Mouse (Mus musculus) ovary, postnatal 36 days (tissue): ENCODE results near the gene Mup19.
A peak's percentile ranks its signal among the peaks of the same experiment; 100 is the strongest.
"Not testable (repeated sequence)": the region's sequence is repeated elsewhere in the genome, so short reads cannot be mapped to it uniquely, and the experiment has no call there.

Experiments
- DNase-seq: peaks from one replicate; pipeline ENCODE4 v3.0.0; 2022; ENCODE audit warnings: low spot score, mixed read lengths

The Mup19 gene

GRCm38 (mm10) chr4:61782169-61782568 is at the start of gene Mup19:
TSS of gene Mup19 (minus strand) at chr4:61782269.
- not testable (repeated sequence) for DNase-seq

DNA sequence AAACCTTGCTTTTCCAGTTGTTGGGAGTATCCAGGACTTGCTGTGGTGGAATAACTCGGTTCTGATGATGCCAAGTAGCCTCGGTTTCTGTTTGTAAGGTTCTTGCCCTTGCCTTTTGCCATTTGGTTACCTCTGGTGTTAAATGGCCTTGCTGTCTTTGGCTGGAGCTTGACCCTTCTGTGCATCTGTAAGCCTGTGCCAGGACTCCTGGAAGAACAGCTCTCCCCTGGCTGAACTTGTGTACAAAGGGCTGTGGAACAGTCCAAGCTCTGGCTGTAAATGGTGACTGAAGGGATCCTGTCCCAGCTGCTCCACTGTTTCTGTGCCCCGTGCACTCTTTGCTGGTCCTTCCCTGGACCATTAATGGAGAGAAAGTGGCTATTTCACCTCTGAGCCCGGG is 47.1 kb upstream of the Mup19 start:
- DNase-seq, result no peak

- DNase-seq, result no peak
Measured at GRCm38 (mm10) chr4:61823185-61823584, 41.1 kb upstream of the Mup19 start.

DNA sequence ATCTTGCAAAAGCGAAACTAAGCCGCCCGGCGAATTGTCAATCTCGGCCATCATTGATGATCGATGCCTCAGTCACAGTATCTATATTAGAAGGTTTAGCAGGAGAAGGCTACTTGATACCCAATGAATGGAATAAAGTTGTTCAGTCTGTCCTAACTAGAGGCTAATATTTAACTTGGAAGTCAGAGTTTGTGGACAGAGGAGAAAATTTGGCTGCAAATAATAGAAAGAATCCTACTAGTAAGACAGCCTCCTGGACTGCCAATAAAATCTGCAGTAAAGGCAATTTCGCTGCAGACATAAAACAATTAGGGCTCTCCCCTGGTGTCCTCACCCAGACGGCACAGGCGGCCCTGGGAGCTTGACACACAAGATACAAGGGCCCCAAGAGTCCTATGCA is 40.5 kb upstream of the Mup19 start:
- DNase-seq, result not testable (repeated sequence)

- no peak for DNase-seq
Measured at GRCm38 (mm10) chr4:61815602-61816001, 33.5 kb upstream of the Mup19 start.

- DNase-seq, result no peak
Measured at GRCm38 (mm10) chr4:61813435-61813834, 31.4 kb upstream of the Mup19 start.

- DNase-seq, result peak; percentile 31
Measured at GRCm38 (mm10) chr4:61811193-61811592, 29.1 kb upstream of the Mup19 start.

- not testable (repeated sequence) for DNase-seq
Measured at GRCm38 (mm10) chr4:61808926-61809325, 26.9 kb upstream of the Mup19 start.

DNA sequence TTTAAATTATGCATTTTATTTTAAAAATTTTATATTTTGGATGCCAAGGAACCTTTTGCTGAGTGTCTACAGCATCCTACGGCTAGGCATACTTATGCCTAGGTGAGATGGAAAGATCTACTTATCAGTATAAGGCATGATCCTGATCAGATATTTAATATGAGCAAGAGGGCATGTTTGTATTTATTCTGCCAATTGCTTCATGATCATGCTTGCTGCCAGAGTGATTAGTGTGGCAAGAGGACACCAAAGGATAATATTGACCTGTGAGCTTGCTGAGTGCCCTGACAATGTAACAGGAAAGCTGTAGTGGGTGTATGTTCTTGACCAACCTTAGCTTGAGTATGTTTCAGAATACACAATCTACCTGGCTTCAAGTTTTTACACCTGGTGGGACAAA is 7.6 kb upstream of the Mup19 start:
- not testable (repeated sequence) for DNase-seq

- not testable (repeated sequence) for DNase-seq
Measured at GRCm38 (mm10) chr4:61784231-61784630, 2.2 kb upstream of the Mup19 start.
